Mouse (Mus musculus) heart, postnatal 14 days (tissue): ENCODE data around the gene Rpn1. TPM values are rescaled to one million over a fixed set of nuclear protein-coding genes. Genes with fewer than 3 reads are reported as not detected.
"Not testable (repeated sequence)": the region's sequence is repeated elsewhere in the genome, so short reads cannot be mapped to it uniquely, and the experiment has no call there.

Source experiments
- DNase-seq, 2 experiments: peaks; one replicate each; pipeline ENCODE4 v3.0.0; 2021 to 2022
- intact Hi-C: fragments of 180-260 bp; cut with DNase I; formaldehyde crosslinking; loops from one replicate; pipeline ENCODE4 v1.15.1; 2025
- total RNA-seq, 2 experiments: library from RNA; stranded (reverse); gene quantifications; 2 replicates each; pipeline ENCODE4 v1.2.3; 2021

Gene Rpn1
- total RNA-seq, 2 experiments from 2014 or later, result 99.5 to 107 TPM

- peak; percentile 44 to 53 for DNase-seq
Observed at GRCm38 (mm10) chr6:88116347-88117183, 32.3 kb downstream of the Rpn1 start.

GRCm38 (mm10) chr6:88117184-88117575 is 32.9 kb downstream of the Rpn1 start:
- intact Hi-C loops, result loop anchor here (10.0 kb wide), 1 partner anchor 748 kb away; no protein-coding TSS in a partner anchor
- DNase-seq, result no peak

More at GRCm38 (mm10) chr6:88116347-88117183, 32.3 kb downstream of the Rpn1 start:
- intact Hi-C loops, result loop anchor here (10.0 kb wide), 1 partner anchor 748 kb away; no protein-coding TSS in a partner anchor

GRCm38 (mm10) chr6:88119309-88119708 is 35.0 kb downstream of the Rpn1 start:
- intact Hi-C loops, result loop anchor here (10.0 kb wide), 1 partner anchor 745 kb away; no protein-coding TSS in a partner anchor
- DNase-seq, result no peak

DNA sequence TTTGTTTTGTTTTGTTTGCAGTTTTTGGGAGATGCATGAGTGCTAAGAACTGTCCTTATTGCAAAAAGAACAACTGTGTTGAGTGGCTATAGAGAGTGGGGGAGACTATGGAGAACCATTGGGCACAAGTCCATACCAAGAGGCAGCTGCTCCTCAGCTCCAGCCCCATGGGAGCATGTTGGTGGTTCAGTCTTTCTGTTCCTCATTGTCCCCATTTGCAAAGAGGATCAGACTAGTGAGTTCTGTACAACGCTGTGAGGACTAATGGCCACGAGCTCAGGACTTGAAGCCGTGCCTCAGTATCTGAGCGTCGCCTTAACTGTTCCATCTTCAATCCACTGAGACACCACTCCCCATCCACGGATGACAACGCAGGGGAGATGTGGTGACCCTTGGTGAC is 36.5 kb downstream of the Rpn1 start:
- DNase-seq, result no peak
- intact Hi-C loops, result loop anchor here (10.0 kb wide), 1 partner anchor 364 kb away; no protein-coding TSS in a partner anchor

DNA sequence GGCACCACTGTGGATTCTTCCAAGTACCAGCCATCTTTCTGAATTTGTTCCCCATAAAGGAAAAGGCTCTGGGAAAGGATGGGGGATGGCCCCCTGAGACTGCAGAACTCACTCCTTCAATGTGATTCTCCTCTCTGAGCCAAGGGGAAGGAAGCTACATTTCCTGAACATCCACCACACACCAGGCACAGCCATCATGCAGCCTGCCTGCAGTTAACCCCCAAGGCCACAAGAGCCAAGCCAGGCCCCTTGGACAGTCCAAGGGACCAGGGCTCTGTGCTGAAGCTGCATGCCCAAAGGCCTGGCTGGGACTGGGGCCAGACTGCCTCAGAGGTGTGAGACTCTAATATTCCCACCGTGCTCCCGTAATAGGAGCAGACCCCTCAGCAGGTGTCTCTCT is 37.5 kb downstream of the Rpn1 start:
- intact Hi-C loops, result loop anchor here (2.0 to 10.0 kb wide), 2 partner anchors 67 to 363 kb away; no protein-coding TSS in a partner anchor
- DNase-seq, result no peak

DNA sequence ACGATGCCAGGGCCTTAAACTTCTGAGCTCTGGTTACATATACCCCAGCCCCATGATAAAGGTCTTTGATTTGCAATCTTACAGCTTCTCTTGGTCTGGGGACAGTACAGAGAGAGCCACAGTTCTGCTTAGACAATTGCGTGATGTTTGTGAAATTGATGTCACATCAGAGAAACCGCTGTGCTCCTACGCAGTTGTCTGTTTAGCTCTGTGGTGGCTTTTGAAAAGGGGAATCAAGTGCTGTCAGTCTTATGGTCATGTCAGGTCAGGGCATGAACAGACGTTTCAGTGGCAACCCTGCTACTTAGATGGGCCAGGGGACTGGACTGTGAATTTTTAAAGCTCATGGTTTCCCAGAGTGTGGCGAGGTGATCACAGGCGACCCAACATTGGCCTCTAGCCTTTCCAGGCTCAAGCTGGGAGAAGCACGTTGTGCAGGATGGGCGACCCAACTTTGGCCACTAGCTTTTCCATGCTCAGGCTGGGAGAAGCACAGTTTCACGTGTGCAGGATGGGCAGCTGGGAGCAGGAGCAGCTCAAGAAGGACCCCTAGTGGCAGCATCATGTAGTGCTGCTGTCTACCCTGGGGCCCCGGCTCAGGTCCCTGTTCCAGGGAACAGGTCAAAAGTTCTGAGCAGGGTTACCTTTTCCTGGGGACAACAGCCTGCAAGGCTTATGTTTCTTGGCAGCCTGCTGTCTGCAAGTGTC is 39.0 kb downstream of the Rpn1 start:
- DNase-seq, result peak in 1 of 2 experiments; percentile 42
- intact Hi-C loops, result loop anchor here (2.0 to 10.0 kb wide), 2 partner anchors 65 to 361 kb away; no protein-coding TSS in a partner anchor

GRCm38 (mm10) chr6:88123858-88124261 is 39.6 kb downstream of the Rpn1 start:
- peak; percentile 70 to 74 for DNase-seq
- intact Hi-C loops, result loop anchor here (2.0 to 10.0 kb wide), 4 partner anchors 65 to 361 kb away; no protein-coding TSS in a partner anchor

DNA sequence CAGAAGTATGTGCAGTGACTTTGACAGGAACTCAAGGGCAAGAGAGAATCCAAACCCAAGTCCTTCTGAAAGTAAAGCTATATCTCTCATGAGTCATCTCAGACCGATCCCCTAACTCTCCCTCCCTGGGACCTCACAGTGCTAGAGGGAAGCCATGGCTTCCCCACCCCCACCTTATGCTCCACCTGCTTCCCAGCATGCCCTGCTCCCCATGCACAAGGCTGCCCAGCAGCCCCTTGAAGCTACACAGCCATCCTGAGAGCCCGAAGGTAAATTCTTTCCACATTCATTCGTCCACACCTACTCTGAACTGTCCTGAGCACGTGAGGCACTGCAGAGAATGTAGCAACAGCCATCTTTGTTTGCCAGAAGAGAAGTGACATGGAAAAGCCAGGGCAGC is 40.3 kb downstream of the Rpn1 start:
- DNase-seq, result no peak
- intact Hi-C loops, result loop anchor here (2.0 to 10.0 kb wide), 3 partner anchors 120 to 360 kb away; no protein-coding TSS in a partner anchor

DNA sequence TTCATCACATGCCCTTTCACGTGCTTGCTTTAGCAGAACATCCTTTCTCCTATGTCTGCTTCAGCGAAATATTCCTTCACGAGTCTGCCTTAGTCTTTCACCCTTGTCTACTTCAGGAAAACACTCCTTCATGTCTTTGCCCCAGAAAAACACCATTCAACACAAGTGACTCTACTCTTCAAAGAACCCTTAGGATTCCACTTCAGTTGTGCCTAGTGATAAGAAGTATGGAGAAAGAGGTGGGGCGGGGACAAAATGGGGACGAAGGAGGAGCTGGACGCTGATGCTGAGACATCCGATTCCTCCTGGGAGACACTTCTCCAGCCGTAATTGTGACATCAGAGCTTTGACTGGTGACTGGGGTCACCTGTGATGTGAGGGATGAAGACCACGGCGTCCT is 41.5 kb downstream of the Rpn1 start:
- DNase-seq, result not testable (repeated sequence)
- intact Hi-C loops, result loop anchor here (2.0 to 10.0 kb wide), 3 partner anchors 119 to 359 kb away; no protein-coding TSS in a partner anchor

GRCm38 (mm10) chr6:88131521-88131920 is 47.2 kb downstream of the Rpn1 start:
- DNase-seq, result no peak
- intact Hi-C loops, result no loop called here

GRCm38 (mm10) chr6:88132051-88132450 is 47.8 kb downstream of the Rpn1 start:
- intact Hi-C loops, result no loop called here
- DNase-seq, result peak in 1 of 2 experiments; percentile 30

DNA sequence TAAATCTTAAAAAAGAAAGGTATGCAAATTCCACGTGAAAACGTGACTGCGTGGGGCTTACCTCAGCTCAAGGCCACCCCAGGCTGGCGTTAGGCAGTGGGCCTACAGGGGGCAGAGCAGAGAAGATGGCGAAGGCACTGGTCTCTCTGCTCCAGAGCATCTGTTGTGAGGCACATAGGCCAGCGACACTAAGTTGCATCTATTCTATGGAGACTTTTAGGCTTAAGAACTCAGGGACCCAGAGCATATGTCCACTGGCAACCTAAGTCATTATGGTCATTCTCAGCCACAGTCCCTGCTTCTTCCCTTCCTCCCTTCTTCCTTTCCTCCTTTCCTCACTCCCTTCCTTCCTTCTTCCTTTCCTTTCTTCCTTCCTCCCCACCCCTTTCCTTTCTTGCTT is 48.8 kb downstream of the Rpn1 start:
- intact Hi-C loops, result no loop called here
- no peak for DNase-seq

DNA sequence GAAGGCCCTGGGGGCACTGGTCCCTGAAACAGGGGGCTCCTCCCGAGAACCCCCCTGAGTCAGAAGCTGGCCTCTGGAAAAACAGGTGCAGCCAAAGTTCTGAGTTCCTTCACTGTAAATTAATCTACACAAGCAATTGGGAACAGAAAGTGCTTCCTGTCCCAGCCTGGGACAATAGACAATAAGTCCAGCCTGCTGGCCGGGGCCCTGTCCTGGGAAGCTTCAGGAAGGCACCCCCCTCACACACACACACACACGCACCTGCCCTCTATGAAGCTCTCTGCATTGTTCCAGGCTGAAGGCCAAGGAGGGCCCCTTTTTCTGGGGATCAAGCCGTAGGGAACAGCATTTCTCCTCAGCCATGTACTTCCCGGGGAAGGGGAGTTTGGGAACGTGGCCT is 49.6 kb downstream of the Rpn1 start:
- intact Hi-C loops, result no loop called here

GRCm38 (mm10) chr6:88136201-88136631 is 51.9 kb downstream of the Rpn1 start:
- intact Hi-C loops, result no loop called here
- DNase-seq, result peak in 1 of 2 experiments; percentile 34

More for the DNA sequence above, 49.6 kb downstream of the Rpn1 start:
- DNase-seq, result peak; percentile 50 to 58

DNA sequence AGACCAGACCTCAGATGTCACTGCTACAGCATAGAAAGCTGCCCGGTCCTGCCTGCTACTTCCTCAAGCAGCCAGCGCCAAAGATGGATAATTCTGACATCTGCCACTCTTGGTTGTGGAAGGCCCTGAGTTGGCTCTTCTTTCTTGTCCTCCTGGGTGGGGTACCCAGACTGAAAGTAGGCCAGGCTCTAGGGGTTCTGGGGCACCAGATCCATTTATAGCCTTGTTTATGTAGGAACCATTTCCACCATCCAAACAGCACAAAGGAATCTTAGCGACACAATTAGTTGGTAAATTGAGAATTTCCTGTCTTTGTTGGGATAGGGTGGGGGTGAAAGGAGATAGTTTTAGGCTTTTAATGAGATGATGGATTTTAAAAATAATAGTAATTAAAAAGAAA is 54.2 kb downstream of the Rpn1 start:
- DNase-seq, result no peak
- intact Hi-C loops, result no loop called here

DNA sequence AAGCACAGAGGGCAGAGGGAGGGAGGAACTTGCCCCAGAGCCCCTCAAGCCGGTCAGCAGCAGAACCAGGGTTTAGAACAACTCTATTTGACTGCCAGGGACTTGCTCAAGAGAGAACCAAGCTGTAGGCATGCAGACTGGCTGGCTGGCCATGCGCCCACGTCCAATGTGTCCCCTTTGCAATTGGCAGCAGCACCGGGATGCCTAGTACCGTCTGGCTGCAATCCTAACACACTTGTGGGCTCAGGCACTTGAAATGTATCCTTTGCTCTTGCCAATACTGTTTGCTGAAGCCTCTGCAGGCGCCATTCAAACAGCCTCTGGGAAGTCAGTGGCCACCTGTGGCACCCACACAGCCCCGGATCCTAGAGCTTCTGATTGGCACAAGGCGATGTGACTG is 56.0 kb downstream of the Rpn1 start:
- intact Hi-C loops, result no loop called here
- DNase-seq, result peak; percentile 75 to 85

DNA sequence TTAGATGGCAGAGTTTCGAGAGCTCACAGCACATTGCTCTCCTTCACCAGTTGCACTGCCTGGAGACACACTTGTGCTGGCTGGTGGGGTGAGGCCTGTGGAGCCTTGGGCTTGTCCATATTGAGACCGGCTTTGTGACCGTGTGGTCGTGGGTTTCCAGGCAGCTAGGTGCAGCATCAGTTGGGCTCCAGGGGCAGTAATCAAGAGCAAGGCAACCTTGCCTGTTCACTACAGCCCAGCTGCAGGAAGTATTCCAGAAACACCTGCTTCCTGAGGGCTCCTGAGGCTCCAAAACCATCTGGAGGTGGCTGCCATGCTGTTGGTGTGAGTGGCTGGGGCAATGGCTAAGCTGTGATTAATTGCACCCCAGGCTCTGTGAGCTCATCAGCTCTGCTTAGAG is 61.5 kb downstream of the Rpn1 start:
- intact Hi-C loops, result no loop called here
- no peak for DNase-seq

GRCm38 (mm10) chr6:88146576-88146975 is 62.3 kb downstream of the Rpn1 start:
- DNase-seq, result peak in 1 of 2 experiments; percentile 35
- intact Hi-C loops, result no loop called here

DNA sequence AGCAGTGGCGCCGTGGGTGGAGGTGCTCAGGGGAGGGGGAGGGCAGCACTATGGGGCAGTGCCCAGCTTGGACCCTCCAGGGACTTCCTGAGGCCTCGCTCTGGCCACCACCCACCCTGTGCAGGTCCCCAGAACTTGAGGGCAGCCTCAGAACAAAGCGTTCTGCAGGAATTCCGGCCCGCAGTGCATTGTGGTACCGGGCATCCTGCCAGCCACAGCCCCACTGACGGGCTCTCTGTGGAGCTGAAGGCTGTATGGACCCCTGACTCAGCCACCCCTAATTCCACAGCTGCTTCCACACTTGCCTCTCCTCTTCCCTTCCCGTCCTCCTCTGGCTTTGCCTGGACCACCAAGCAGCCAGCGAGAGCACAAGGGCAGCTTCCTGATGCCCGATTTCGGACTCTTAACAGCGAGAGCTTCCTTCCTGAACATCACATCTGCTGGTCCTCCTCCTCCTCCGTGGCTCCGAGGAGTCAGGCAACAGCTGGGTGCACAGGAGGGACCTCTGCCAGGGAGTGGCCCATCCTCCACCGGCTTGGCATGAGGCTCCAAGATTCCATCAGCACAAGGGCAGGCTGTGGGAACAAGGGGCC is 63.2 kb downstream of the Rpn1 start:
- DNase-seq, result peak; percentile 62 to 70
- intact Hi-C loops, result no loop called here

DNA sequence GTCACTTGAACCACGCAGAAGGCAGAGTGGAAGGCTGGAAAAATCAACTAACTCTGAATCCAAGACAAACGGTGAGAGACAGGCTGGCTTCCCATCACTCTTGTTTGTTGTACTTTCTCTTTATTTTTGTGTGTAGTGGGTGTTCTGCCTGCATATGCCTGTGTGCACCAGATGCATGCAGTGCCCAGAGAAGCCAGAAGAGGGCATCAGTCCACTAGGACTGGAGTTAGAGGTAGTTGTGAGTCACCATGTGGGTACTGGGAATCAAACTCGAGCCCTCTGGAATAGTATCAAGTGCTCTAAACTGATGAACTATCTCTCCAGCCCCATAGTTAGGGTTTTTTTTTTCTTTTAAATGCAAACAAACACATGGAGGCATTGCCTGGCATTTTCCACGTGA is 67.1 kb downstream of the Rpn1 start:
- intact Hi-C loops, result no loop called here
- DNase-seq, result no peak
